Mouse (Mus musculus): ENCODE measurements at regions not wholly inside any gene's neighbourhood (a gene's known extent, or its start where the extent isn't known, plus 50 kb on each side); places are given as distances from the start of the nearest gene placed in this dataset.

DNA sequence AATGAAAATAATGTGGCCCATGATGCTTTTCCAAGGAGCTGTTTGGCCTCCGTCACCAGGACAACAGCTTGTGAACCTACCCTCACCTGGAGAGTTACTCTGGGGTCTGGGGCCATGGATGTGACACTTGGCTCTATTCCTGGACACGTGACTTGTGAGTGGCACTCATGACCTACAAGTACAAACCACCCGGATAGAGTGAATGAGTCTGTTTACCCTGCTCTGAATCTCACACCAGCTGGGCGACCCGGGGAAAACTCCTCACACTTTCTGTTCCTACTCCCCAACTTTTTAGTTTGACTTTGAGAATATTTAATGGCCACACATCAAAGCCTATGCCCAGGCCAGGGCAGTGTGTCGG is 84.0 kb downstream of the Gm11011 start:
- TF ChIP-seq CTCF (IDR thresholded peaks at IDR 0.05; ENCODE audit: low read depth) (no peak), EP300 (optimal IDR thresholded peaks at IDR 0.05) (no peak)

Data from stomach, postnatal 0 days (tissue).